Mouse (Mus musculus): ENCODE data around the gene Pbp2.

The Pbp2 gene

GRCm38 (mm10) chr6:135304576-135305260, 5.5 kb downstream of the Pbp2 start:
- in situ Hi-C loops (cut with MboI; ENCODE audit: unreplicated experiment in 2 of 2): no loop called here

- in situ Hi-C loops (cut with MboI; ENCODE audit: unreplicated experiment in 2 of 2): no loop called here
Observed at GRCm38 (mm10) chr6:135302421-135303125, 7.6 kb downstream of the Pbp2 start.

- in situ Hi-C loops (cut with MboI; ENCODE audit: unreplicated experiment in 2 of 2): no loop called here
Observed at GRCm38 (mm10) chr6:135300469-135300868, 9.7 kb downstream of the Pbp2 start.

- in situ Hi-C loops (cut with MboI; ENCODE audit: unreplicated experiment in 2 of 2): no loop called here
Observed at GRCm38 (mm10) chr6:135299024-135299550, 11.1 kb downstream of the Pbp2 start.

- in situ Hi-C loops (cut with MboI; ENCODE audit: unreplicated experiment in 2 of 2): no loop called here
Observed at GRCm38 (mm10) chr6:135297570-135297969, 12.6 kb downstream of the Pbp2 start.

- in situ Hi-C loops (cut with MboI; ENCODE audit: unreplicated experiment in 2 of 2): no loop called here
Observed at GRCm38 (mm10) chr6:135296267-135296666, 13.9 kb downstream of the Pbp2 start.

GRCm38 (mm10) chr6:135295082-135295861, 14.9 kb downstream of the Pbp2 start:
- in situ Hi-C loops (cut with MboI; ENCODE audit: unreplicated experiment in 2 of 2): no loop called here

- in situ Hi-C loops (cut with MboI; ENCODE audit: unreplicated experiment in 2 of 2): no loop called here
Observed at GRCm38 (mm10) chr6:135294150-135294549, 16.1 kb downstream of the Pbp2 start.

- in situ Hi-C loops (cut with MboI; ENCODE audit: unreplicated experiment in 2 of 2): no loop called here
Observed at GRCm38 (mm10) chr6:135292391-135292790, 17.8 kb downstream of the Pbp2 start.

GRCm38 (mm10) chr6:135279856-135280255, 30.3 kb downstream of the Pbp2 start:
- in situ Hi-C loops (cut with MboI; ENCODE audit: unreplicated experiment in 2 of 2): loop anchor here in 1 of 2 experiments (5.0 kb wide), 1 partner anchor 37 kb away; no protein-coding TSS in a partner anchor

- in situ Hi-C loops (cut with MboI; ENCODE audit: unreplicated experiment in 2 of 2): loop anchor here in 1 of 2 experiments (5.0 kb wide), 1 partner anchor 38 kb away; no protein-coding TSS in a partner anchor
Observed at GRCm38 (mm10) chr6:135279286-135279685, 30.9 kb downstream of the Pbp2 start.

- in situ Hi-C loops (cut with MboI; ENCODE audit: unreplicated experiment in 2 of 2): loop anchor here in 1 of 2 experiments (5.0 kb wide), 1 partner anchor 39 kb away; no protein-coding TSS in a partner anchor
Observed at GRCm38 (mm10) chr6:135278302-135278701, 31.9 kb downstream of the Pbp2 start.

GRCm38 (mm10) chr6:135276474-135277295, 33.5 kb downstream of the Pbp2 start:
- in situ Hi-C loops (cut with MboI; ENCODE audit: unreplicated experiment in 2 of 2): loop anchor here in 1 of 2 experiments (5.0 kb wide), 1 partner anchor 41 kb away; no protein-coding TSS in a partner anchor

GRCm38 (mm10) chr6:135275231-135275630, 35.0 kb downstream of the Pbp2 start:
- in situ Hi-C loops (cut with MboI; ENCODE audit: unreplicated experiment in 2 of 2): loop anchor here in 1 of 2 experiments (5.0 kb wide), 1 partner anchor 42 kb away; no protein-coding TSS in a partner anchor

- in situ Hi-C loops (cut with MboI; ENCODE audit: unreplicated experiment in 2 of 2): loop anchor here in 1 of 2 experiments (5.0 kb wide), 1 partner anchor 54 kb away; no protein-coding TSS in a partner anchor
Observed at GRCm38 (mm10) chr6:135273066-135273465, 37.1 kb downstream of the Pbp2 start.

- in situ Hi-C loops (cut with MboI; ENCODE audit: unreplicated experiment in 2 of 2): loop anchor here in 1 of 2 experiments (5.0 kb wide), 1 partner anchor 56 kb away; no protein-coding TSS in a partner anchor
Observed at GRCm38 (mm10) chr6:135271761-135272160, 38.4 kb downstream of the Pbp2 start.

GRCm38 (mm10) chr6:135269626-135270025, 40.6 kb downstream of the Pbp2 start:
- in situ Hi-C loops (cut with MboI; ENCODE audit: unreplicated experiment in 2 of 2): loop anchor here in 1 of 2 experiments (5.0 kb wide), 1 partner anchor 58 kb away; no protein-coding TSS in a partner anchor

- in situ Hi-C loops (cut with MboI; ENCODE audit: unreplicated experiment in 2 of 2): no loop called here
Observed at GRCm38 (mm10) chr6:135268392-135268791, 41.8 kb downstream of the Pbp2 start.

GRCm38 (mm10) chr6:135267221-135267620, 43.0 kb downstream of the Pbp2 start:
- in situ Hi-C loops (cut with MboI; ENCODE audit: unreplicated experiment in 2 of 2): no loop called here

Measured in v-Abl transformed pro-B cells (cell line).